Mouse (Mus musculus) limb, embryonic 14.5 days (tissue): Measurements from ENCODE around the gene Ggct. TPM values are rescaled to one million over a fixed set of nuclear protein-coding genes. Genes with fewer than 3 reads are reported as not detected.

Source experiments
- ATAC-seq: fragments of 200-750 bp; cut with Nextera tagmentation; 2 replicates; pipeline ENCODE4 v1.8.0; 2017; ENCODE audit warnings: low read depth, moderate number of reproducible peaks, moderate TSS enrichment; ENCODE audit not compliant: low FRiP score
- DNase-seq: peaks from one replicate; pipeline ENCODE4 v3.0.0-alpha.2; 2015; ENCODE audit warnings: low spot score
- H3K27ac ChIP-seq: fragments of 300-500 bp; sonication (generic); replicated peaks from 2 replicates; pipeline ENCODE4 v1.5.1; 2014; ENCODE audit warnings: low read depth, mild to moderate bottlenecking, low read length, moderate library complexity, mixed read lengths
- H3K27me3 ChIP-seq: fragments of 300-500 bp; sonication (generic); 2 replicates; pipeline ENCODE4 v1.6.1; 2014; ENCODE audit warnings: low read length, mixed read lengths; ENCODE audit not compliant: control insufficient read depth, insufficient read depth
- H3K36me3 ChIP-seq: fragments of 300-500 bp; sonication (generic); 2 replicates; pipeline ENCODE4 v1.6.1; 2014; ENCODE audit warnings: mild to moderate bottlenecking, low read length, moderate library complexity, mixed read lengths; ENCODE audit not compliant: control insufficient read depth, insufficient read depth
- H3K4me1 ChIP-seq: fragments of 300-500 bp; sonication (generic); 2 replicates; pipeline ENCODE4 v1.6.1; 2014; ENCODE audit warnings: antibody characterized with exemption, low read length, mixed read lengths; ENCODE audit not compliant: control insufficient read depth, insufficient read depth
- H3K4me2 ChIP-seq: fragments of 300-500 bp; sonication (generic); replicated peaks from 2 replicates; pipeline ENCODE4 v1.6.1; 2014; ENCODE audit warnings: low read depth, mild to moderate bottlenecking, low read length, moderate library complexity; ENCODE audit not compliant: severe bottlenecking
- H3K4me3 ChIP-seq: fragments of 300-500 bp; sonication (generic); replicated peaks from 2 replicates; pipeline ENCODE4 v1.5.1; 2014; ENCODE audit warnings: low read length
- H3K9ac ChIP-seq: fragments of 300-500 bp; sonication (generic); 2 replicates; pipeline ENCODE4 v1.6.1; 2014; ENCODE audit warnings: mild to moderate bottlenecking, low read depth, low read length, moderate library complexity; ENCODE audit not compliant: severe bottlenecking
- H3K9me3 ChIP-seq: fragments of 300-500 bp; sonication (generic); 2 replicates; pipeline ENCODE4 v1.6.1; 2016; ENCODE audit warnings: low read length; ENCODE audit not compliant: control insufficient read depth
- POLR2A ChIP-seq: fragments of 200-500 bp; IDR thresholded peaks from 2 replicates; pipeline ENCODE4 v1.8.0; 2012; ENCODE audit warnings: inconsistent platforms, mild to moderate bottlenecking, moderate library complexity, borderline replicate concordance; ENCODE audit not compliant: insufficient read depth, insufficient read length; ENCODE audit errors: extremely low read depth
- WGBS: fragments of 180-500 bp; shearing (Covaris S2); extraction: QIAGEN DNeasy Blood & Tissue Kit; methylation state at CpG from one replicate; pipeline ENCODE4 v1.1.7; 2014; 5-methylcytosine and 5-hydroxymethylcytosine counted together
- polyA plus RNA-seq, 2 experiments: library from polyadenylated mRNA; depleted of rRNA in 1 of 2; stranded (reverse) in 1 of 2; unstranded in 1 of 2; fragments of >200 nt; fragmentation: Nextera tagmentation in 1 of 2; extraction: Ambion mirVana in 1 of 2; gene quantifications; 2 replicates each; pipeline versions ENCODE4 v1.2.1 to v1.2.3; 2012 to 2014

The Ggct gene
- polyA plus RNA-seq, 2 experiments, result 4.0 to 11.4 TPM

DNA sequence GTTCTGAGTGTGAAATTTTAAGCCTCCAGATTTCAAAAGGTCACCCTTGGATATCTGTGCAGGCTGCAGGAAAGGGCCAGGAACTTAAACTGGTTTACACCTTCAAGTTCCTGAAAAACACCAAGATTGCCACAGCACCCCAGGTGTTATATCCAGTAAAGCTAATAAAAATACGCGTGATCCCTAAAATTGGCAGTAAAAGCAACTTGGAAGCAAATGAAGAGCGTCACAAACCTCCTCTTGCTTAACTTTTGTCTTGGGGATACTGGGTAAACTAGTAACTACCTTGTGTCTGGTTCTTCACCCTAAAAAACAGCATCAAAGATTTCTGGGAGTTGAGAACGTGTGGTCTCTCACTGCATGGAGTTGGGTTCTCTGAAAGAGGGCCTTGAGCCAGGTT is 44.0 kb upstream of the Ggct start:
- no peaks in the 10 kb centered on the region for H3K27me3 ChIP-seq
- TF ChIP-seq POLR2A, result no peak
- no peaks in the 10 kb centered on the region for H3K9me3 ChIP-seq
- DNase-seq (no peak), ATAC-seq (no peak)
- 84% methylated on average over 4 of the region's 4 CpGs for WGBS
- no peak overlapping the region for H3K9ac ChIP-seq
- H3K27ac ChIP-seq, result no peak overlapping the region
- peaks cover 12% of the 10 kb centered on the region for H3K4me1 ChIP-seq
- H3K4me2 ChIP-seq, result no peak overlapping the region
- no peak overlapping the region for H3K4me3 ChIP-seq
- no peaks in the 10 kb centered on the region for H3K36me3 ChIP-seq

DNA sequence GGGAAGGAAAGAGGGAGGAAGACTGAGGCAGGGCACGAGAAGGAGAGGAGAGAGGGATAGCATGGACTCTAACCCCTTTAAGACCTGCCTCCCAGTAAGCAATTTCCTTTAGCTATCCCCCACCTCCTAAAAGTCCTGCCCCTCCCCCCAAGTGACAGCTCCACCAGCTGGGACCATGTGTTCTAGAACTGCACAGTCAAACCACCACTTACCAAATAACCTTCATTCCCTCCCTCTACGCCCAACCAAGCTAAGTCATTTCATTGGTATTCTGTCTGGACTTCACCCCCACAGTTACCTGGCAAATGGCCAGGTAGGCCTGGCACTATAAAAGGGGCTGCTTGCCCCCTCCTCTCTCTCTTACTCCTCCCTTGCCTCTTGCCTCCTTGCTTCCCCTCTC is 34.9 kb upstream of the Ggct start:
- 35% methylated on average over 2 of the region's 2 CpGs for WGBS
- no peak for ATAC-seq
- no peak overlapping the region for H3K4me3 ChIP-seq
- H3K4me1 ChIP-seq, result no peaks in the 10 kb centered on the region
- H3K9ac ChIP-seq, result no peak overlapping the region
- no peak for TF ChIP-seq POLR2A
- no peak overlapping the region for H3K27ac ChIP-seq
- H3K36me3 ChIP-seq, result no peaks in the 10 kb centered on the region
- H3K9me3 ChIP-seq, result no peaks in the 10 kb centered on the region
- no peaks in the 10 kb centered on the region for H3K27me3 ChIP-seq
- no peak for DNase-seq
- no peak overlapping the region for H3K4me2 ChIP-seq

DNA sequence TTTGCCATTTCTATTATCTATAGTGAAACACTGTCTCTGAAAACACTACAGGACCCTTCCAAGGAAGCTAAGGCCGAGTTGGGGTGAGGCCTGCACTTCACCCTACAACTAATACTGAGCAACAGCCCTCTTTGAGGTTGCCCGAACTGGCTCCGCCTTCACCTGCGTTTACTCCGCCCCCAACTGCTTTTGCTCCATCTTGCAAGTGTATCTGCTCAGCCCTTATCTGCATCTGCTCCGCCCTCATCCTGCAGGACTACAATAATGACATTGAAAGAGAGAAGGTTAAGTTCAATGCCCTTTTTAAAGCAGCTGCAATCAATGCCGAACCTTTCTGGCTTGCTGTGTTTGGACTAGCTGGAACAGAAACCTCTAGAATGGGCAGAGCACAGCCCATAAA is 29.1 kb upstream of the Ggct start:
- Histone ChIP-seq H3K4me2 (no peak overlapping the region), H3K27ac (no peak overlapping the region), H3K9me3 (no peaks in the 10 kb centered on the region), H3K4me3 (no peak overlapping the region), H3K4me1 (no peaks in the 10 kb centered on the region), H3K27me3 (no peaks in the 10 kb centered on the region), H3K9ac (no peak overlapping the region), H3K36me3 (no peaks in the 10 kb centered on the region)
- no peak for ATAC-seq
- no peak for TF ChIP-seq POLR2A
- 88% methylated on average over 7 of the region's 7 CpGs for WGBS
- no peak for DNase-seq

DNA sequence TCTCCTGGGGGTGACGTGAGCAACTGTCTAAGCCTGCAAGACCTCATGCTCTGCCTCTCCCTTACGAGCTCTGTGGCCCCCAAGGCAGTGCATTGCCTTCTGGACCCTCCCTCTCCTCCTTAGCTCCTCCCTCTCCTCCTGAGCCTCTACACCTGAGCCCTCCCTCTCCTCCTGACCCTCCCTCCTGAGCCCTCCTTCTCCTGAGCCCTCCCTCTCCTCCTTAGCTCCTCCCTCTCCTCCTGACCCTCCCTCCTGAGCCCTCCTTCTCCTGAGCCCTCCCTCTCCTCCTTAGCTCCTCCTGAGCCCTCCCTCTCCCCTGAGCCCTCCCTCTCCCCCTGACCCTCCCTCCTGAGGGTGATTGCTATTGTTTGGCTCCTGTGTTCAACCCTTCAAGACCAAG is 25.7 kb upstream of the Ggct start:
- Histone ChIP-seq H3K4me1 (no peaks in the 10 kb centered on the region), H3K27me3 (no peaks in the 10 kb centered on the region), H3K4me2 (no peak overlapping the region), H3K9me3 (no peaks in the 10 kb centered on the region), H3K9ac (no peak overlapping the region), H3K27ac (no peak overlapping the region), H3K4me3 (no peak overlapping the region), H3K36me3 (no peaks in the 10 kb centered on the region)
- no peak for ATAC-seq
- TF ChIP-seq POLR2A, result no peak
- no peak for DNase-seq
- 58% methylated on average over 2 of the region's 2 CpGs for WGBS

DNA sequence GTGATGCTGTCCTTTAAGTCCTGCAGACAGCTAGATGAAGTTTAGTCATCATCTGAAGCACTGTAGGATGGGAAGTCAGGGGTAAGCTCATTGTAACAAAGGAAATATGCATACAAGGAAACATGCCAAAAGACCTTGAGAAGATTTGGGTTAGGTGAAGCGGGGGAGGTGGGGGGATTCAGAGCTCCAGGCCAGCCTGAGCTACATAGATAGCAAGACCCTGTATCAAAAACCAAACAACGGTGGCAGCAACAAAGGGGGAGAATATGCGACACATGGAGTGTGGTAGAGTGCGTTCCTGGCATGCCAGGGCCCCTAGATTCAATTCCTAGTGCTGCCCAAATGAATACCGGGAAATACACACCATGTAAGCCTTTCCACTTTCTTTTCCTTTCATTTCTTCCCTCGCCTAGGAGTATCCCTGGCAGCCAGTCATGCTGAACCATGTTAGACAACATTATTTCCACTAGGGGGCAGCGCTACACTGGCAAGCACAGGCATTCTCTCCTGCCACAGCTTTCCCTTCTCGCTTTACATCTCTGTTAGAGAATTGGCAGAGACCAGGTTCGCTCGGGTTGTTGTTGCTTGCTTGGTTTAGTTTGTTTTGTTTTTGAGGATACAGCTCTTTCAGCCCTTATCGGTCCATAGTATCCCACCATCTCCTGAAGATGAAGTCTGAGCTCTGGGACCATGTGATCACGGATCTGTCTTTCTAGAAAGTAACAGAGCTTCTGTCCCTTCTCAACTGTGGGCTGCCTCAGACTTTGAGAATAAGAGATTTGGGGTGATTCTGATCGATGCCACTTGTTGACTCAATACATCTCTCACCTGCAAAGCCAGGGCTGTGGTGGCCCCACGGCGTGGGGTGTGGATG is 24.2 kb upstream of the Ggct start:
- no peak for TF ChIP-seq POLR2A
- Histone ChIP-seq H3K27me3 (no peaks in the 10 kb centered on the region), H3K9me3 (no peaks in the 10 kb centered on the region), H3K4me1 (no peaks in the 10 kb centered on the region), H3K4me2 (peak overlapping the region; percentile 16; the same call in 1 of the 2 replicates), H3K27ac (no peak overlapping the region), H3K36me3 (no peaks in the 10 kb centered on the region), H3K9ac (no peak overlapping the region), H3K4me3 (no peak overlapping the region)
- 24% methylated on average over 15 of the region's 15 CpGs for WGBS
- ATAC-seq (peak; percentile 83), DNase-seq (peak; percentile 81)
